Mouse (Mus musculus) liver (tissue): ENCODE data around the gene Cpm.

ENCODE experiments used
- DNase-seq: peaks from one replicate; pipeline ENCODE4 v3.0.0-alpha.2; 2020; ENCODE audit warnings: mixed read lengths

The Cpm gene

GRCm38 (mm10) chr10:117677494-117678236 is 48.4 kb downstream of the Cpm start:
- no peak for DNase-seq

- DNase-seq: peak; percentile 44
Measured at GRCm38 (mm10) chr10:117678357-117678756, 49.1 kb downstream of the Cpm start.

DNA sequence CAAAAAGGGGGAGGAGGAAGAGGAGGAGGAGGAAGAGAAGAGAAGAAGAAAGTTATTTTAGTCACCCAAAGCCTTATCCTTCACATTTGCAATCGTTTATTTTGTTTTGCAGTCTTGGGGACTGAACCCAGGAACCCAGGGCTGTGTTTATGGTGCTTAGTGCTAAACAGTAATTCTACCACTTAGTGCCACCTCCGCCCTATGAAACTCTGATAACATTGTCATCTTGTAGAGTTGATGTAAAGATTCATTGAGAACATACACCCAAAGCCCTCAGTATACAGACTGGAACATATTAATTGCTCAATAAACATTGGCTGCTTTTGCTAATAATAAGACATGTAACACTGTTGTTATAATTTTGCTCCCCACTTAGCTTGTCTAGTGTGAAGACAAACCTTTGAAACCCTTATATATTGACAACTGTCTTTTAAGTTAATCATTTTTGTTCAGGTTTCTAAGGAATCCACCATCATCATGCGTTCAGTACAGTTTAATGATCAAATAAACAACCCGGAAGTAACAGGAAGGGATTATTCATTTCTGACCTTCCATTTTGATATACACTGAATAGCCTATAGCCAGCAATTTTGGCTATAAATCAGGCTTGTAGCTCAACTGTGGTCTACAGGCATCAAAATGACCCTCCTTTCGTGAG is 49.9 kb downstream of the Cpm start:
- DNase-seq: no peak

GRCm38 (mm10) chr10:117679963-117680473 is 50.7 kb downstream of the Cpm start:
- no peak for DNase-seq

DNA sequence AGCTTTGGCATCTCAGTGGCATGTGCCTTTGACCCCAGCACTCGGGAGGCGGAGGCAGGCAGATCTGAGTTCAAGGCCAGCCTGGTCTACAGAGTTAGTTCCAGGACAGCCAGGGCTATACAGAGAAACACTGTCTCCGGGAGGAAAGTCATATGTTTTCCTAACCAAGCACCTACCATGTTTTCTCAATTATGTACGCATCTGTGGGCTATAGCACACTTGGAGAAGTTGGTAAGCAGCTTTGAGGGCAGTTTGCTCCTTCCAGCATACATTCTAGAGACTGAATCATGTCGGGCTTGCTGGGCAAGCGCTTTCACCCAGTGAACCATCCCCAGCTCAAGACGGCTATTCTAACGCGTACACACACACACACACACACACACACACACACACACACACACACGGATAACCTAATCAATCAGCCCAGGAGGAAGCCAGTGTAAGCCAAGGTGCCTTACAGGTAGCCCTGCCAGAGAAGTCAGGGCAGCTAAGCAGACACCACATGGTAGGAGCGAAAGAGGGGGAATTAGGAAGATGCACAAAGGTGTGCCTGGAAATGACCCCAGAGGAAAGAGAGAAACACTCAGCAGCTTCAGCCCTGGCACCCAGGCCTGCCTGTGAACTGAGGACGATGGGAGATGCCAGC is 51.7 kb downstream of the Cpm start:
- no peak for DNase-seq

DNA sequence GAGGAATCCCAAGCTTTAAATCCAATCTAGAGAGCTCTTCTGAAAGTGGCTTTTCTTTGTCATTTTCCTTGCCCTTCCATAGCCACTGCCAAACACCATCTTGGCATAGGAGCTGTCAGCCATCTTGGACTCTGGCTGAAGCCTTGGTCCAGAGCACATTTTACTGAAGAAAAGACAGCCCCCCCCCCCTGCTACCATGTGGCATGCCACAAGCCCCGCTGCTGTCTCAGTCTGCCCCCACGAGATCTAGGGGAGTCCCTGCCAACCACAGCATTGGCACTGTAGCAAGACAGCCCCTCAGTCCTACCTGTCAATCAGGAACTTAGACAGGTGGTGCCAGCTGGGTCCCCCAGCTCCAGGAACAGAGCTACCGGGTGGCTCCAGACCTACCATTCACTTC is 52.2 kb downstream of the Cpm start:
- DNase-seq: no peak

DNA sequence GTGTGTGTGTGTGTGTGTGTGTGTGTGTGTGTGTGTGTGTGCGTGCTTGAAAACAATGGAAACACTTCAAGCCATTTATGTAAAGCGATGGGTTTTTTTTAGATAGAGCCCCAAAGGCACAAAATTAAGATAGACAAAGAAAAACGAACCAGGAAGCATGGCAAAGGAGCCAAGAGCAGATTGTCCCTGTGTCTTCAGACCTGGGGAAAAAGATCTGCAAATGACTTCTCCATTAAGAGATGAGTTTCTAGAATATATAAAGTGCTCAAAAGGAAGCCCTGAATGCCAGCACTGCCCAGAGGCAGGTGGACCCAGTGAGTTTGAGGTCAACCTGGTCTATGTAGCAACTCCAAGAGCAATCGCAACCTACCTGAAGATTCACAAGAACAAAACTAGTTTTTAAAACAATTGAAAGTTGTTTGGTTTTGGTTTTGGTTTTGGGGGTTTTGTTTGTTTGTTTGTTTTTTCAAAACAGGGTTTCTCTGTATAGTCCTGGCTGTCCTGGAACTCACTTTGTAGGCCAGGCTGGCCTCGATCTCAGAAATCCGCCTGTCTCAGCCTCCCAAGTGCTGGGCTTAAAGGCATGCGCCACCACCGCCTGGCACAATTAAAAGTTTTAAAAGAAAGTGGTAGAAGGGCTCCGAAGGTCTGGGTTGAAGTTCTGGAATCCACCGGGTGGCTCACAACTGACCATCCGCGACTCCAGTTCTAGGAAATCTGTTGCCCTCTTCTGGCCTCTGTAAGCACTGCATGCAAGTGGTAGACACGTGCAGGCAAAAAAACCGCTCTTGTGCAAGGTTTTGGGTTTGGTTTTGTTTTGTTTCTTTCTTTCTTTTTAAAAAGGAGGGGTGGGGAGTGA is 52.9 kb downstream of the Cpm start:
- peak; percentile 48 for DNase-seq

GRCm38 (mm10) chr10:117682858-117683733 is 53.8 kb downstream of the Cpm start:
- DNase-seq: no peak

- no peak for DNase-seq
Measured at GRCm38 (mm10) chr10:117683734-117684037, 54.4 kb downstream of the Cpm start.

GRCm38 (mm10) chr10:117684298-117685170 is 55.2 kb downstream of the Cpm start:
- DNase-seq: no peak

DNA sequence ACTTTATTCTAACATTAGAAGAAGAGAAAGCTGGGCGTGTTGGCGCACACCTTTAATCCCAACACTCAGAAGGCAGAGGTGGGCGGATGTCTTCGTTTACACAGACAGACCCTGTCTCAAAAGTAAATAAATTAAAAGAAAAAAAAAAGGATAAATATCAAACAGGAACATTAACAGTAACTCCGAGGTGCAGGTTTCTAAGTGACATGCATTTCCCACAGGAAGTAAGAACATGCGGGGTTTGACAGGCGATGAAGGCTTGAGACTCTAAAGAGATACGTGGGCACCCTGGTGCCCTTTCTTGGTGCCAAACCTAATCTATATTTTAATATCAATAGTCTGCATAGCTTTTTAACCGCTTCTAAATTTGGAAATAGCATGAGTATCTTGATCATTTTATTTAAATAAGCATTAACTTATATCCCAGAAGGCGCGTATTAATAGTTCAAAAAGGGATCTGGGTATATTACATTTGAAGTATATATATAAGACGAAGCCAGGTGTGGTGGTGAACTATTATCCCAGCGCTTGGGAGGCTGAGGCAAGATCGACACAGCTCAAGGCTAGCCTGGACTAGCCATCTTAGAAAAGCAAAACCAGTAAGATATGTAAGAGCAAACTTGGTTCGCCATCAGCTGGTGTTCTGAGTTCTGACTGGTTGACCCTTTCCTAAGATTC is 56.0 kb downstream of the Cpm start:
- DNase-seq: no peak

DNA sequence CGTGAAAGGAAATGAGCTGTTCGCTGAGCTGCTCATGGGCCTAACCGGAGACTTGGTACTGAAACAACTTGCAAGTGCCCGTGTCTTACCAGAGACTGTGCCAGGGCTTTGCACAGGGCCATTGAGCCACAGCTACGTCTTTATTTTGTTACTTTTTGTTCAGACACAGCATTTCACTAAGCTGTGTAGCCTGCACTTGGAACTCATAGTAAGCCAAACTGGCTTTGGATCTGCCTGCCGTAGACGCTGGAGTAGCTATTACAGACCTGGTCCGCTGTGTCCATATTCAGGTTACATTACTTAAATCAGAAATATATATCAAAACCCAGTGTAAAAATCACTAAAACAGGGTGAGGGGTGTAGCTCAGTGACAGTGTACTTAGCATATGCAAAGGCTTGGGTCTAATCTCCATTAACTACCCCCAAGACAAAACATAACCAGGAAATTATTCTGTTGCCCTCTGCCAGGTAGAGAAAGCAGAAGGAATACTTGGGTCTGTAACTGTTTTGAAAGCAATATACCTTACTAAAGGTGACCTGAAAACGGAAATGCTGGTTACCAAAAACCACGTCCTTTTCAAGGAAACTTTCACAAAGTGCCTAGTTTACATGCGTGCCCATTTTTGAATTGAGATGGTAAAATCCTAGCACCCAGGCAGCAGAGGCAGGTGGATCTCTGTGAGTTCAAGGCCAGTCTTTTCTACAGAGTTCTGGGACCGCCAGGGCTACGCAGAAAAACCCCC is 56.7 kb downstream of the Cpm start:
- no peak for DNase-seq

DNA sequence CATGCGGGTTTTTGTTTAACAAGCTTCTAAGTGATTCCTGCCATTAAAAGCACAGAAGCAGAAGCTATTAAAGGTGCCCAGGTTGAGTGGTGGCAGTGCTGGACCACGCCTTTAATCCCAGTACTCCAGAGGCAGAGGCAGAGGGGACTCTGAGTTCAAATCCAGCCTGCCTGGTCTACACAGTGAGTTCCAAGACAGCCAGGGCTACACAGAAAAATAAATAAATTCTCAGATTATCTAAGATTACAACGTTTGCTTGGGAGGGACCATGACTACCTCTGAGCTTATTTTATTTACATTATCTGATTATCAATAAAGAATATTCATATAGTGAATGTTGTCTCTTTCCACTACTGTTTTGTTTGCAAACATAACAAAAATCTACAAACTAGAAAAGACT is 57.7 kb downstream of the Cpm start:
- no peak for DNase-seq

DNA sequence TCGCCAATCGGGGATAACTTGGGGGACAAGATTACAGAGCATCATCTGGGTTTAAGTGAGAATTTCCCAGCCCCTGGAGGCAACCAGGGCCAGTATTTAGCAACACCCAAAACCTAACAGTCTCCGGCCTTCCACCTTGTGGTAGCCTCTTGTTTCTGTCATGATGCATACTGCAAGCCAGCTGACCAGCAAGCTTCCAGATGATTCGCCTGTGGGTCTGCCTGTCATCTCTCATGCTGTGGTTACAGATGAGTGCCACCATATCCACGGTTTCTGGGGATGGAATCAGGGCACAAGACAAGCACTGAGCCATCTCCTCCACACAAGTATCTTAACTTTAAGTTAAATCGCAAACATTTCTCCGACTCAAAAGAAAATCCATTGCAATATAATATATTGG is 58.3 kb downstream of the Cpm start:
- DNase-seq: no peak

- DNase-seq: peak; percentile 56
Measured at GRCm38 (mm10) chr10:117688204-117689151, 59.2 kb downstream of the Cpm start.

DNA sequence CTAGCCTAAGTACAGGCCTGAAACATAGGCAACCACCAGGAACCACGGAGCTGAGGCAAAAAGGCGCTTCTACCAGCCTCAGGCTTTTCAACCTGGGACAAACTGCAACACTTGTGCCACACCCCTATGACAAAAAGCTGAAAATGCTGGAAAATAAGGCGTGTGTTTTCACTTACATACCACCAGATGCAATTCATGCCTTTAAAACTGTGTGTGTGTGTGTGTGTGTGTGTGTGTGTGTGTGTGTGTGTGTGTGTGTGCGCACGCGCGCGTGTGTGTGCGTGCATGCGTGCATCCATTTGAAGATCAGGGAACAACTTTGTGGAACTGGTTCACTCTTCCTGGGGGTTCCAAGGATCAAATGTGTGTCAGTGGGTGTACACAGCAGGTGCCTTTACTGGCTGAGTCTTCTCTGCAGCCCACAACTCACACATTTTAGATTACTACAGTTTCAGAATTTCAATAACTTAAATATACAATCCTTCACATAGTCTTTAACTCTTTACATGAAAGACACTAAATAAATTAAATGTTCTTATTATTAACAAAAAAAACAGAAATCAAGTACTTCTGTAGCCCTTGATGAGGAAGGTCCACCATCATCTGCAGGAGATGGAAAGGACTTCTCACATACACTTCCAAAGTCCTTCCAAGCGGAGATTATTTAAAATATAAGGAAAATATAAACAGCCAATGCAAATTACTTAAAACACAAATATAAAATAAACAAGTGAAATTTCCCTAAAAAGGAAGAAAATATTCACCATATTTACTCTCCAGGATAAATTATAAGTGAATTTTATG is 60.2 kb downstream of the Cpm start:
- no peak for DNase-seq

GRCm38 (mm10) chr10:117690101-117690352 is 60.7 kb downstream of the Cpm start:
- no peak for DNase-seq

- DNase-seq: no peak
Measured at GRCm38 (mm10) chr10:117690770-117691296, 61.5 kb downstream of the Cpm start.
